Mouse (Mus musculus) CD4-positive, CD25-positive, alpha-beta regulatory T cell, adult 4 months (primary cell): ENCODE data around the gene Rab4b. TPM values are rescaled to one million over a fixed set of nuclear protein-coding genes. Genes with fewer than 3 reads are reported as not detected.
A peak's percentile ranks its signal among the peaks of the same experiment; 100 is the strongest.

Experiments
- ATAC-seq: one replicate; pipeline ENCODE4 v1.8.0; 2017
- polyA plus RNA-seq, 2 experiments: library from polyadenylated mRNA; unstranded; fragments of 100-300 nt; shearing (Covaris generic); gene quantifications; one replicate each; pipeline ENCODE4 v1.2.1; 2017

The Rab4b gene
- polyA plus RNA-seq, 2 experiments from 2014 or later: 118 to 144 TPM

DNA sequence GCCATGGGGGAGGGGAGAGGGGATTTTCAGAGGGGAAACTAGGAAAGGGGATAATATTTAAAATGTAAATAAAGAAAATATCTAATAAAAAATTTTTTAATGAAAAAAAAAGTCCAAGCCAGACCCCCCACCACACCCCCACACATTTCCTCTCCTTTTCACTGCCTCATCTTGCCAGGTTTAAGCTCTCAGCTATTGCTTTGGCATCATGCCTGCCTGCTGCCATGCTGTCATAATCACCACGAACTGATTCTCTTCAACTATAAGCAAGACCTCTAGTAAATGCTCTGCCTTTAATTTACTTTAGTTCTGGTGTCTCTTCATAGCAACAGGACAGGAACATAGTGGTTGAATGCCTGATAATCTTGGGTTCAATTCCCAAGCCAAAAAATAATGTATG, 3.8 kb upstream of the Rab4b start:
- ATAC-seq: no peak

DNA sequence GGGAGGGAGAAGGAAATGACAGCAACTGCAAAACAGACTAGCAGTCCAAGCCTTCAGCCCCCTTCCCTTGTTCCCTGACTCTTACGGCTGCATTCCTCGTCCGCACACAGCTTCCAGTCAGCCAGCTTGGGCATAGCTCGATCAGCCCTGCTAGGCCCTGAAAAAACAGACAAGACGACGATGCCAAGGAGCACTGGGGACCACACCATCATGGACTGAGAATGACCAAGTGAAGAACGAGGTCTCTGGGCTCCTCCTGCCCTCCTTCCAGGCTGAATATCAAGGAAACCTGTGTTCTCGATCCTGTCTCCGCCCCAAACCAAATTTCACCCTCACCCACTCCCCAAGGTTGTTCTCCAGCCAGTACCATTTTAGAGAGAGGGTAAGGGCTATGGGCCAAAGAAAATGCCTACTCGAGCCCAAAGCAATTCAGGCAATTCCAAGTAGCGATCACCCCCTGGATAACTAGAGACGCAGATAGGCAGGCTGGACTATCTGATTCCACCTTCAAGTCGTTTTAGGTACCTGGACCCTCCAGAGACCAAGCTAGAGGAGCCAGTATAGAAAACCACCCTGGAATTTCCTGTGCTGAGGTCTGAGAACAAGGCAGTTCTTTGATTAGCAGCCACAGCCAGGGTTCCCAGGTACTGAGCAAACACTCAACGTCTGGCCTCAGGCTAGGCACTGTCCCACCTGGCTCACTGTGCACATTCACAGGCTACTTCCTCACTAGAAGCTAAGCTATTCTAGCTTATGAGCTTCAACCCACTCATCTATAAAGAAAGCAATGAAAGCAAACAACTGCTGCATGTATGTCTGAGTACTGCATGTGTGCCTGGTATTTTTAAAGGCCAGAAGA, 2.4 kb upstream of the Rab4b start, which contains the start of the genes Gm21983 and Mia:
Gm21983 (minus strand) TSS at position 250 of the 859 bp plus-strand sequence.
Mia (minus strand) TSS at position 321 of the 859 bp plus-strand sequence.
- no peak for ATAC-seq

DNA sequence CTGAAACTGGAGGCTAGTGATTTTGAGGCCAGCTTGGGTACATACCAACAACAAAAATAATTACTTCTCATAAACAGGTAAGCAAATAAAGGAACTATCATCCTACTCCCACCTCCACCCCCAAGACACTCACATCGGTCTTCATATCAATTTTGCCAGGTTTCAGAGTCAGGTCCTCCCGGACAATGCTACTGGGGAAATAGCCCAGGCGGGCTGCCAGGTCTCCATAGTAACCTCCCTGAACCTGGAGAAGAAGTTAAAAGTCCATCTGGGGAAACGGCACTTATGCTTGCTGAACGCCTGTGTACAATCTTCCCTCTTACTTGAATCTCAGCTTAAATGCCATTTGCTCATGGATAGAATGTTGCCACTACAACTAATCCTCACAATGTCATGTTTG, 1.3 kb upstream of the Rab4b start:
- no peak for ATAC-seq

DNA sequence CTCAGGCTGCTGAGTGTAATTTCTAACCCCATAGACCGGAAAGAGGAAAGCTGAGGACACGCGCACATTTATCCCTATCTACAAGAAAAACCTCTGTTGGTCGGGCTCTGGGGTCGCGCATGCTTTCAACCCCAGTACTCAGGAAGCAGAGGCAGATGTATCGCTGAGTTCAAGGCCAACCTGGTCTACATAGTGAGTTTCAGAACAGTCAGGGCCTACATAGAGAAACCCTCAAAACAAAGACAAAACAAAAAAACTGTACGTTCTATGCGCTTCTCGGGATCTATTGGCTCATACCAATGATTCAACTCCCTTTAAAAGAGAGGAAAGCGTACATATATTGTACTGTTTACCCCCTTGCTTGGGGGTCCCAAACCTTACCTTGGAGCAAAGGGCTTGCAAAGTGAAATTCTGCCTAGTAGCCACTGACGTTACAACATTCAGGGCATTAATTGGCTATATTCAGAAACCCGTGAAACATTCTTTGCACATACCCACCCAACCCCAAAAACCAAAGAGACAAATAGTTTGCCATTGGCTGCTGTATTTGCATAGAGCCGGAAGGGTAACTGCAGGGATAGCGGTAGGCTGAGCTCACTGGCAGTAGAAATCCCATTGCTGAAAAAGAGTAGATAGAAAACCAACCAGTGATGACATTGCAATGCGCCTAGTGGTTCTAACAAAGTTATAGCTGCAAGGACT, 672 bp upstream of the Rab4b start:
- no peak for ATAC-seq

GRCm38 (mm10) chr7:27177942-27178323, 763 bp downstream of the Rab4b start:
- no peak for ATAC-seq

- no peak for ATAC-seq
Observed at GRCm38 (mm10) chr7:27174896-27175295, 3.8 kb downstream of the Rab4b start.

GRCm38 (mm10) chr7:27174496-27174895, 4.2 kb downstream of the Rab4b start:
- ATAC-seq: no peak

- ATAC-seq: no peak
Observed at GRCm38 (mm10) chr7:27170981-27171380, 7.7 kb downstream of the Rab4b start.

GRCm38 (mm10) chr7:27168371-27168770, 10.3 kb downstream of the Rab4b start:
- no peak for ATAC-seq

DNA sequence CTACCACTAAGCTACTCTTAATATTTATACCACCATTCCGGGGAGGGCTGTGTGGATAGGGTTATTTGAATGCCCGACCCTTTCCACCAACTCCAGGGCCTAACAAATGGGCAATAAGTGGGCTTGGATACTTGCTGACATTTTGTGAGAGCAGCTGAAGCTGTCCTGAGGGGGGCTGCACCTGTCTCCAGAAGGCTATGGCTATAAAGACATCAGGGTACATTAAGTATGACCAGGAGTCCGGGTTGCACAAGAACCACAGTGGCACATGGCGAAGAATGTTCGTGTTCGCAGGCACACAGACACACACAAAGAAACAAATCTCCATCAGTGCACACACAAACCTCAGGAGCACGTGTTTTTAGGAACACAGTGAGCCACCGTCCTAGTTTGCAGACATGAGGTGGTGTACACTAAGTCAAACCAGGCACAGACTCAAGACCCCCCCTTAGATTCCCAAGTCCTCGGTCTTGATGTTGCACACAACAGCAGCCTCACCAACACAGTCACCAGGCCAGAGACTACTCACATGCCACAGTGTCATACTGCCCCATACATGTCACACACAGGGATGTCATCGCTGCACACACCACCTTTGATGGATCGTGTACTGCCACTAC, 11.1 kb downstream of the Rab4b start:
- no peak for ATAC-seq

DNA sequence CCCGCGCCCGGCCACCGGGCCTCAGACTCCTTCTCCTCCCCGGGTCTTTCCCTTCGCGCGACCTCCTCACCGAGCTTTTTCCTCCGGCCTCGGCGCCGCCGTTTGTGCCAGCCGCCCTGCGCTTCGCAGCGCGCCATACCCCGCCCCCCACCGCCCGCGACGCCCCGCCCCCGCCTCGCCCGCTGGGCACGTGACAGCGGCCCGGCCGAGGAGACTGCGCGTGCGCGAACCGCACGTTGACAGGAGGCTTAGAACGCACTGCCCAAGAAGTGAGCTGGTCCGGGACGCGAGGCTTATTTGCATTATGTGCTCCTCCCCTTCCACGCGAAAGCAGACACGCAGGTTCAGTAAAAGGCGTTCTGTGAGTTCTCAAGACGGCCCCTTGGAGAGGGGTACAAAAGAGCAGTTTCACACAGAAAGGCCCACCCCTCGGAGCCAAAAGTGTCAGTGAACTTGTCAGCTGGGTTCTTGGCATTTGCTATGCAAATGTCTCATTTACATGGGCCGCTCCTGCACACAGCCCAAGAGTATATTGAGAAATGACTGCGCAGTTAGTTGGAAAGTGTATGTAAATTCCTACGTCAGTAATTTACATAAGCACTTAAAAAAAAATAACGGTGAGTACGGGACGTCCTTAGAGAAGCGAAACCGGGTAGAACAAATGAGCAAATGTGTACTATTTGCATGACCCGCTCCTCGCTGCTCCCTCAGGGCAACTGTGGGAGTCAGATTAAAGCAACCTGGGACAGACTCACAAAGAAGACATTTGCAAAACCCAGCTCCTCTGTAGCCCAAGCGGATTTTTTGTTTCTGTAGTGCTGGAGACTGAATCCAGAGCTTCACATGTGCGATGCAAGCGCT, 11.9 kb downstream of the Rab4b start, which contains the start of gene Egln2:
Egln2 (minus strand) TSS at position 189 of the 861 bp plus-strand sequence.
- peak; percentile 87 for ATAC-seq

GRCm38 (mm10) chr7:27166229-27166613, 12.5 kb downstream of the Rab4b start:
- peak; percentile 21 for ATAC-seq

DNA sequence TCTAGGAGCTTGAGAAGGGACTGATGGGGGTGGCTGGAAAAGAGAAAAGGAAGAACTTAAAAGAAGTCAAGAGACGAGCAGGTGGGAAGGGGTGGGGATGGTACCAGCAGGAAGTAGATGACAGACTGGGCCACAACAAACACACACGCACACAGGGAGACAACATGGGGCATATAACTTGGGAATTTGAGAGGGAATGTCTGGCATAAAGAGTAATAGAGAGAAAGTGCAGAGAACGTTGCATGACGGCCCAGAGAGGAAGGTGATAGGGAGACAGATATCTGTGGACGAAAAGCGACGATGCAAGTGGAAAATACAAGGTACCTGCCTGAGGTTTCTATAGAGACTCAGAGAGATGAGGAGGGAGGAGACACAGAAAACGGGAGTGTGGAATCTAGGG, 13.0 kb downstream of the Rab4b start:
- ATAC-seq: no peak

DNA sequence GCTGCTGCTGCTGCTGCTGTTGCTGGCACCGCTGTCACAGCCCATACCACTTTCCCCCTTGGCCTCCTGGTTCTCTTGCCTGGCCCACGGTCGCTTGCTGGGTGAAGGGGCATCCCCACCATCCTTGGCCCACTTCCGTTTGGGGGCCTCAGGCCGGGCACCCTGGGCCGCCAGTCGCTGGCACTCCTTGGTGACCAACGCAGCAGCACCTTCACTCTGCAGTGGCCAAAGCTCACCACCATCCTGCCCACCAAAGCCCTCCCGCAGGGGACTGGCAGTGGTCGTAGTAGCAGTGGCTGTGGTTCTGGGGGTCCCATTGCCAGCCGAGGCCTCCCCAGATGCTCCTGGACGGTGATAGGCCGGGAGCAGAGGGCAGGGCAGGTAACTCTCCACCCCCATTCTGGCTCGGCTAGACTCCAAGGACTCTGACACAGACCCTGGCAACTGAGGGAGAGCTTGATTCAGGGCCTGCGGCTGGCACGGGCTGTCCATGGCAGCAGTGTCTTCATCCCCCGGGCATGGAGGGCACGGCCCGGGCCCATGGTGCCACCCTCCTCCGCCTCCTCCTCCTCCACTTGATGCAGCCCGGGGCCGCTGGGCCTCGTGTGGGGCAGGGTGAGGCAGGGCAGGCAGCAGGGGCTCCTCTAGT, 13.6 kb downstream of the Rab4b start:
- ATAC-seq: no peak

- ATAC-seq: no peak
Observed at GRCm38 (mm10) chr7:27164112-27164947, 14.4 kb downstream of the Rab4b start.

DNA sequence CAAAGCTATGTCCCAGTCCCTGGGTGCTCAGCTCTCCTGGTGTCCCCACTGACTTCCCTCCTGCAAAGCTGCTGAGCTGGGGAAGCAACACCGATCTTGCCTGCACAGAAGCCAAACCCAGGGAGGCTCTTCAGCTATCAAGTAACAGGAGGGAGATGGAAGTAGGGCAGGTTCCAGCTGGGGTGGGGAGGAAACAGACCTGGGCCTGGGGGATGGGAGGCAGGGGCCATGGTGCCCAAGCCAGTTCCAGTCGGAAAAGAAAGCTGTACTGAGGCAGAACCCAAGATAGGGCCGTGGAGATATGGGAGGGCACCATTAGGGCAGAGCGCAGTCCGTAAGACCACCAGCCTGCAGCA, 15.3 kb downstream of the Rab4b start:
- ATAC-seq: no peak

GRCm38 (mm10) chr7:27162780-27163449, 15.8 kb downstream of the Rab4b start:
- no peak for ATAC-seq

GRCm38 (mm10) chr7:27161744-27162143, 17.0 kb downstream of the Rab4b start:
- no peak for ATAC-seq

DNA sequence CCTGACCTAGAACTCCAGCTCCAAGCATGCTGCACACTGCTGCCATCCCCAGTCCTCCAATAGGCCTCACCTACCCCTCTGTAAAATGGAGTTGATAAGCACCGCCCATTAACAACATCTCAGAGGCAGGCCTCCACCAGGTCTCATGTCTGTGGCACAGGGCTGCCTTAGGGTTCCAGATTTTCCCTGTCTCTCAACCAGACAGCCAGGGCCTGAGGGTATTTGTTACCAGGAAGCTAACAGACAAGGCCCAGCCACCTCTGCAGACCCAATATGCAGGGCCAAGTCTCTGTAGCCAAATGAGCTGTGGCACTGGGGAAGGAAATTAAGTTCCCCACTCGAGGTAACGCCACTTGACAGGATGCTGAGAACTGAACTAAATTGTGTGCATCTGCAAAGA, 17.8 kb downstream of the Rab4b start:
- ATAC-seq: no peak

- peak; percentile 94 for ATAC-seq
Observed at GRCm38 (mm10) chr7:27159882-27160281, 18.8 kb downstream of the Rab4b start.
